Mouse (Mus musculus): ENCODE results near the gene 2510039O18Rik. TPM values are rescaled to one million over a fixed set of nuclear protein-coding genes. Genes with fewer than 3 reads are reported as not detected.
A peak's percentile ranks its signal among the peaks of the same experiment; 100 is the strongest.

The 2510039O18Rik gene
- polyA plus RNA-seq, 1 experiment from 2014 or later = 12.1 TPM

- Histone ChIP-seq H3K27me3 (no peaks in the 10 kb centered on the region), H3K4me3 (no peak overlapping the region)
- ATAC-seq (replicated peaks; ENCODE audit: insufficient number of reproducible peaks, insufficient read depth, low FRiP score, low read depth) = peak; percentile 30; the same call in 1 of the 2 replicates
Observed at GRCm38 (mm10) chr4:147918459-147919121, 22.1 kb upstream of the 2510039O18Rik start.

GRCm38 (mm10) chr4:147920973-147921372, 19.7 kb upstream of the 2510039O18Rik start:
- Histone ChIP-seq H3K4me2 (no peak overlapping the region), H3K27ac (no peak overlapping the region), H3K9ac (no peak overlapping the region), H3K4me3 (no peak overlapping the region), H3K4me1 (replicated peaks) (no peaks in the 10 kb centered on the region), H3K27me3 (no peaks in the 10 kb centered on the region), H3K36me3 (peaks cover 69% of the 10 kb centered on the region), H3K9me3 (replicated peaks) (no peaks in the 10 kb centered on the region)
- ATAC-seq (replicated peaks; ENCODE audit: insufficient number of reproducible peaks, insufficient read depth, low FRiP score, low read depth) = no peak
- 55% methylated on average over 10 of the region's 10 CpGs for WGBS

More at GRCm38 (mm10) chr4:147918459-147919121, 22.1 kb upstream of the 2510039O18Rik start:
- H3K9me3 ChIP-seq (replicated peaks) = no peaks in the 10 kb centered on the region
- WGBS = 58% methylated on average over 7 of the region's 7 CpGs
- H3K4me2 ChIP-seq = no peak overlapping the region
- H3K4me1 ChIP-seq (replicated peaks) = no peaks in the 10 kb centered on the region
- no peak overlapping the region for H3K9ac ChIP-seq
- H3K27ac ChIP-seq = no peak overlapping the region
- peaks cover 67% of the 10 kb centered on the region for H3K36me3 ChIP-seq

- ATAC-seq (replicated peaks; ENCODE audit: insufficient number of reproducible peaks, insufficient read depth, low FRiP score, low read depth) = no peak
- Histone ChIP-seq H3K4me1 (replicated peaks) (no peaks in the 10 kb centered on the region), H3K9me3 (replicated peaks) (no peaks in the 10 kb centered on the region), H3K36me3 (peaks cover 56% of the 10 kb centered on the region), H3K27ac (no peak overlapping the region), H3K4me2 (no peak overlapping the region), H3K9ac (no peak overlapping the region), H3K27me3 (no peaks in the 10 kb centered on the region), H3K4me3 (no peak overlapping the region)
- 73% methylated on average over 11 of the region's 11 CpGs for WGBS
Observed at GRCm38 (mm10) chr4:147922341-147922740, 18.4 kb upstream of the 2510039O18Rik start.

GRCm38 (mm10) chr4:147927705-147928104, 13.0 kb upstream of the 2510039O18Rik start:
- no peak overlapping the region for H3K4me3 ChIP-seq
- 45% methylated on average over 8 of the region's 8 CpGs for WGBS
- no peak overlapping the region for H3K4me2 ChIP-seq
- H3K27ac ChIP-seq = no peak overlapping the region
- no peak overlapping the region for H3K9ac ChIP-seq
- H3K27me3 ChIP-seq = no peaks in the 10 kb centered on the region
- ATAC-seq (replicated peaks; ENCODE audit: insufficient number of reproducible peaks, insufficient read depth, low FRiP score, low read depth) = 0 out of 2 replicates have a peak, but pooled peaks have one; percentile 28
- H3K4me1 ChIP-seq (replicated peaks) = 0 out of 2 replicates have a peak, but pooled peaks cover 3% of the 10 kb centered on the region
- H3K9me3 ChIP-seq (replicated peaks) = no peaks in the 10 kb centered on the region
- H3K36me3 ChIP-seq = peaks cover 35% of the 10 kb centered on the region

GRCm38 (mm10) chr4:147928136-147928535, 12.6 kb upstream of the 2510039O18Rik start:
- WGBS = 20% methylated on average over 9 of the region's 9 CpGs
- H3K36me3 ChIP-seq = peaks cover 35% of the 10 kb centered on the region
- H3K27ac ChIP-seq = no peak overlapping the region

GRCm38 (mm10) chr4:147928540-147928939, 12.2 kb upstream of the 2510039O18Rik start:
- peaks cover 34% of the 10 kb centered on the region for H3K36me3 ChIP-seq
- no peak overlapping the region for H3K9ac ChIP-seq
- H3K4me3 ChIP-seq = no peak overlapping the region
- H3K9me3 ChIP-seq (replicated peaks) = no peaks in the 10 kb centered on the region
- H3K4me1 ChIP-seq (replicated peaks) = peaks cover 10% of the 10 kb centered on the region
- no peaks in the 10 kb centered on the region for H3K27me3 ChIP-seq
- no peak overlapping the region for H3K27ac ChIP-seq
- WGBS = 82% methylated on average over 7 of the region's 7 CpGs
- no peak for ATAC-seq (replicated peaks; ENCODE audit: insufficient number of reproducible peaks, insufficient read depth, low FRiP score, low read depth)
- H3K4me2 ChIP-seq = no peak overlapping the region

More at GRCm38 (mm10) chr4:147928136-147928535, 12.6 kb upstream of the 2510039O18Rik start:
- Histone ChIP-seq H3K27me3 (no peaks in the 10 kb centered on the region), H3K9ac (no peak overlapping the region), H3K4me2 (no peak overlapping the region), H3K9me3 (replicated peaks) (no peaks in the 10 kb centered on the region), H3K4me3 (no peak overlapping the region), H3K4me1 (replicated peaks) (0 out of 2 replicates have a peak, but pooled peaks cover 6% of the 10 kb centered on the region)
- no peak for ATAC-seq (replicated peaks; ENCODE audit: insufficient number of reproducible peaks, insufficient read depth, low FRiP score, low read depth)

GRCm38 (mm10) chr4:147930946-147931345, 9.7 kb upstream of the 2510039O18Rik start:
- Histone ChIP-seq H3K9me3 (replicated peaks) (no peaks in the 10 kb centered on the region), H3K36me3 (peaks cover 14% of the 10 kb centered on the region), H3K27me3 (no peaks in the 10 kb centered on the region), H3K27ac (no peak overlapping the region), H3K9ac (no peak overlapping the region), H3K4me2 (no peak overlapping the region), H3K4me1 (replicated peaks) (peaks cover 33% of the 10 kb centered on the region), H3K4me3 (no peak overlapping the region)
- no peak for ATAC-seq (replicated peaks; ENCODE audit: insufficient number of reproducible peaks, insufficient read depth, low FRiP score, low read depth)
- WGBS = 91% methylated on average over 14 of the region's 14 CpGs

- no peak overlapping the region for H3K4me3 ChIP-seq
- H3K4me1 ChIP-seq (replicated peaks) = peaks cover 56% of the 10 kb centered on the region
- H3K27ac ChIP-seq = peak overlapping the region; percentile 32
- peaks cover 9% of the 10 kb centered on the region for H3K36me3 ChIP-seq
- peak overlapping the region; percentile 85; the same call in 1 of the 2 replicates for H3K4me2 ChIP-seq
- H3K27me3 ChIP-seq = no peaks in the 10 kb centered on the region
- ATAC-seq (replicated peaks; ENCODE audit: insufficient number of reproducible peaks, insufficient read depth, low FRiP score, low read depth) = no peak
- H3K9me3 ChIP-seq (replicated peaks) = no peaks in the 10 kb centered on the region
- H3K9ac ChIP-seq = no peak overlapping the region
- WGBS = 47% methylated on average over 3 of the region's 3 CpGs
Observed at GRCm38 (mm10) chr4:147934134-147934533, 6.6 kb upstream of the 2510039O18Rik start.

GRCm38 (mm10) chr4:147934611-147935010, 6.1 kb upstream of the 2510039O18Rik start:
- peaks cover 60% of the 10 kb centered on the region for H3K4me1 ChIP-seq (replicated peaks)
- no peak for ATAC-seq (replicated peaks; ENCODE audit: insufficient number of reproducible peaks, insufficient read depth, low FRiP score, low read depth)
- H3K27ac ChIP-seq = peak overlapping the region; percentile 32
- H3K4me3 ChIP-seq = no peak overlapping the region
- WGBS = 70% methylated on average over 4 of the region's 4 CpGs
- peaks cover 4% of the 10 kb centered on the region for H3K36me3 ChIP-seq
- H3K4me2 ChIP-seq = peak overlapping the region; percentile 85; the same call in 1 of the 2 replicates
- no peaks in the 10 kb centered on the region for H3K27me3 ChIP-seq
- H3K9ac ChIP-seq = no peak overlapping the region
- H3K9me3 ChIP-seq (replicated peaks) = no peaks in the 10 kb centered on the region

- Histone ChIP-seq H3K9ac (peak overlapping the region; percentile 92), H3K27me3 (no peaks in the 10 kb centered on the region), H3K27ac (peak overlapping the region; percentile 86), H3K36me3 (no peaks in the 10 kb centered on the region; the same call in 1 of the 2 replicates), H3K4me1 (replicated peaks) (peaks cover 67% of the 10 kb centered on the region), H3K4me3 (peak overlapping the region; percentile 72), H3K9me3 (replicated peaks) (no peaks in the 10 kb centered on the region), H3K4me2 (peak overlapping the region; percentile 85)
- no peak for ATAC-seq (replicated peaks; ENCODE audit: insufficient number of reproducible peaks, insufficient read depth, low FRiP score, low read depth)
- WGBS = 14% methylated on average over 9 of the region's 9 CpGs
Observed at GRCm38 (mm10) chr4:147935904-147936303, 4.8 kb upstream of the 2510039O18Rik start.

- under 1% methylated on average over 51 of the region's 51 CpGs for WGBS
- peaks cover 70% of the 10 kb centered on the region for H3K4me1 ChIP-seq (replicated peaks)
Observed at GRCm38 (mm10) chr4:147936331-147936954, 4.3 kb upstream of the 2510039O18Rik start, which contains the start of gene Plod1. Plod1 (minus strand) TSS chr4:147936767.

More at GRCm38 (mm10) chr4:147936331-147936954, 4.3 kb upstream of the 2510039O18Rik start, which contains the start of gene Plod1:
- Histone ChIP-seq H3K27ac (peak within 1 kb of the TSS; percentile 86), H3K9me3 (replicated peaks) (no peaks in the 10 kb centered on the region), H3K9ac (peak within 1 kb of the TSS; percentile 92), H3K4me2 (peak within 1 kb of the TSS; percentile 85), H3K27me3 (no peaks in the 10 kb centered on the region), H3K4me3 (peak within 1 kb of the TSS; percentile 72), H3K36me3 (no peaks in the 10 kb centered on the region; the same call in 1 of the 2 replicates)
- ATAC-seq (replicated peaks; ENCODE audit: insufficient number of reproducible peaks, insufficient read depth, low FRiP score, low read depth) = peak; percentile 70
